Mouse (Mus musculus) testis, postnatal 14 days (tissue): ENCODE data around the gene Drd2.

Source experiments
- DNase-seq: peaks from one replicate; pipeline ENCODE4 v3.0.0; 2021; ENCODE audit warnings: low spot score

Drd2 gene

DNA sequence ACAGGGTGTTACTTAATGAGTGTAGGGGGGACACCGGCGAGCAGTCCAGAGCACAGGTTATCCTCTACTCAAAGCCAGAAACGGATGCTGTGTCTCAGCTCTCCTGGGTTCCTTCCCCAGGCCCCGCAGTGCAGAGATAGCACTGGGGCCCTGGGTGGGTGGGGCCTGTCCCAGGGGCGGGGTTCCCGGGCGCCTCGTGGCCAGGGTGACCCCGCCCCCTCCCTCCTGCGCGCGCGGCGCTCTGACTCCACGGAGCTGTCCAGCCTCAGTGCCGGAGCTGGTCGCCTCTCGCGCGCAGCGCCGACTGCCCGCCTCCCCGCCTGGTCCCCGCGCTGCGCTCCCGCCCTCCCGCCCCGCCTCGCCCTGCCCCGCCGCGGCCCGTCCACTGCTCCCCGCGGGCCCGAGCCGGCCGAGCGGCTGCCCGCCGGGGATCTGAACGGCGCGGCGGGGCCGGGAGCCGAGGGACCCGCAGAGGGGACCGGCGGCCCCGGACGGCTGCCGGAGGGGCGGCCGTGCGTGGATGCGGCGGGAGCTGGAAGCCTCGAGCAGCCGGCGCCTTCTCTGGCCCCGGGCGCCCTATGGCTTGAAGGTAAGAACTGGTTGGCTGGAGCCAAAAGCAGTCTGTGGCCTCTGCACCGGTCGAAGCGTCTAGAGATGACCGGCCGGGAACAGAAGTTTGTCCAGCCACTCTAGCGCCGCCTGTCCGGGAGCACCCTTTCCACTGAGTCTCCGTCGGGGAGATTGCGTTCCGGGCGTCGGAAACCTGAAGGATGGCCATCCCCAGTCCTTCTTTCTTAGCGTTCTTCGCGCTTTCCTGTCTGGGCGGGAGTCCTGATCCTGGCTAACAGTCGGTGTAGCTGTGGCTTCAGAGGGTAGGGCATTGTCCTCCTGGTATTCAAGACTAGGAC, at the start of gene Drd2:
Gene Drd2, plus strand, starts transcription at position 492 of the 908 bp plus-strand sequence.
- DNase-seq, result peak; percentile 68

DNA sequence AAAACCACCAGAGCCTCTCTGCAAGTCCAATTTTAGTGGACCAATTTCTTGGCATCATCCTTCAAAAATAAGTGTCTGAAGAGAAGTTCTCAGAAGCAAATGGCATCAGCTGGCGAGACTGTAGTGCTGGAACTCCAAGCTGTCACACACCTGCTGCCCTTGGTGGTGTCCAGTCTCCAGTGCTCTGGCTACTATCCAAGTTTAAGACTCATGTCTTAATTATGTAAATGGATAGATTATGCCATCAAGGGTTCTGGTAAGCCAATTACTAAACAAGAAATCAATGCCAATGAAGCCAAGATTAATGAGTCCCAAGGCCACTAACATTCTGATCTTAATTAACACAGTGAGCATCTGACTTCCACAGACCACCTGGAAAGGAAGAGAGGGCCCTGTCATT, 45.3 kb upstream of the Drd2 start:
- no peak for DNase-seq

DNA sequence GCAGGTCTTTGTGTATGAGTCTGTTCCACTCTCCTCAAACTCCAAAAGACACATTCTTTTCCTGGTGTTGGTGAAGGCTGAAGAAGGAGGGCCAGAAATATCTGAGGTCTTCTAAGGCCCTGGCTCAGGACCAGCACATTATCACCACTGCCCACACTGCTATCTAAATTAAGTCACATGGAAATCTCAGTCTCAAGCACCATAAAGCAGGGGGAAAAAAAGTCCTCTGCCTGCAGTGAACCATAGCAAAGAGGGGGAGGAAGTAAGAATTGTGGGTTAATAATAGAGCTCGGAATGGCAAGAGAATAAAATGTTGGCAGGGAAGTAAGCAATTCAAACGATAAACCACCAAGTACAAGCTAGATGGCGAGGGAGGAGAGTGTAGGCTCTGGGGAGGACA, 32.9 kb upstream of the Drd2 start:
- no peak for DNase-seq

DNA sequence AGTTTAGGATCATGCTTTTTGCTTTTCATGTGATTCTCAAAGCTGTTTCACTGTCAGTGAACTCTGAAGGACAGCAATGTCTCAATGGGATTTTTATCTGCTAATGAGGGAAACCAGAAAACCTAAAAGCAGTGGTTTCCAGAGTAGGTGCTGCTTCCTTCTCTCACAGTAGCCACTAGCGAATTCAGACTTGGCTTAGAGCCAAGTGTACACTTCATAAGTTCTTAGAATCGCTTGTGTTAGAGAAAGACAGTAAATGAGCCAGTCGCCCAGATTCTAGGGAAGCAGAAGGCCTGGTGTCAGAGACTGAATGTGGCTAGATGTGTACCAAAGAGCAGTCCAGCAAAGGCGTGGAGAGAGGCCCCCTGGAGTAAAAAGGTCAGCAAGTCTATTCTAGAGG, 29.6 kb upstream of the Drd2 start:
- DNase-seq, result no peak

DNA sequence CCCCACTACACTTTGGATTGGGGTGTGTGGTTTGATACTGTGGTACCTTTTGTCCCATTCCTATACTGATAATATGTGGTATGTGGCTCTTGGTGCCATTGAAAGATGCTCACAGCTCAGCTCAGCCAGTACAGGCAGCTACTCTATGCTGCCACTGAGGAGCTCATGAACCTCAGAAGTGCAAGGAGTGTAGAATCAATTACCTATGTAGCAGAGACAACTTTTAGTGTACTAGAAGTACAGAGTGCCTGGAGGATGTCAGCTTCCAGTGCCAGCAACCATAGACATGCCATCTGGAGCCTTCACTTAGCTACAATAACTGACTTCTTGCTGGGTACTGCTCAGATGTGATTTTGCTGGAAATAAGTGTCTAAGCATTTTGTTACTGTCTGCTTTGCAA, 21.8 kb upstream of the Drd2 start:
- no peak for DNase-seq

DNA sequence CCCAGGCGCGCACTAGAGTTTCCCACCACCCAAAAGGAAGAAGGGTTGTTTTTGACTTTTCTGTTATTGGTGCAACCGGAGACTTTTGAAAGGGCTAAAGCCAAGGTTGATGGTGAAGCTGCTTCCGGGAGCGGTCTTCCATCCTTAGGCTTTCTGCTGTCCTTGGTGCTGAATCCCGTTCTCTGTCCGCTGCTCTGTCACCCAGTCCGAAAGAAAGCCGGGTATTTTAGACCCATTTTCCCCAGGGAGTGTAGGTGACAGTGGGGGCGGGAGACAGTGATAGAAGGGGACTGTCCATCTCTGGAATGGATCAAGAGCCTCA, 578 bp downstream of the Drd2 start:
- DNase-seq, result peak; percentile 53

DNA sequence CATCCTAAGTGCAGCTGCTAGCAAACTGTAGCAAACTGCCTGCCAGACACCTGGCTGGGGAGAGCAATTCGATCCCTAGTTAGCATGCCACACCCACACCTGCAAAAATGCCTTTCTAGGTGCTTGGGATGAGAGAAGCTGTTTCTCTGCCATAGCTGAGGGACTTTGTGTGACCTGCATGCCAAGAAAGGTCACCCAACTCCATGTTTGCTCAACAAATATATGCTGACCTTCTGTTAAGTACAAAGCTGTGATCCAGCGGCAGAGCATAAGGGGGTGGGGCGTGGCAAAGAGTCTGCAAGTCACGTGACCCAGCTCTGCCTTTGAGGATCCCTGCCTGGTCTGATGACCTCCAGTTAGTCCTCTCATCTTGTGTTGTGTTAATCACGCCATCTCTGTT, 25.3 kb downstream of the Drd2 start:
- no peak for DNase-seq

DNA sequence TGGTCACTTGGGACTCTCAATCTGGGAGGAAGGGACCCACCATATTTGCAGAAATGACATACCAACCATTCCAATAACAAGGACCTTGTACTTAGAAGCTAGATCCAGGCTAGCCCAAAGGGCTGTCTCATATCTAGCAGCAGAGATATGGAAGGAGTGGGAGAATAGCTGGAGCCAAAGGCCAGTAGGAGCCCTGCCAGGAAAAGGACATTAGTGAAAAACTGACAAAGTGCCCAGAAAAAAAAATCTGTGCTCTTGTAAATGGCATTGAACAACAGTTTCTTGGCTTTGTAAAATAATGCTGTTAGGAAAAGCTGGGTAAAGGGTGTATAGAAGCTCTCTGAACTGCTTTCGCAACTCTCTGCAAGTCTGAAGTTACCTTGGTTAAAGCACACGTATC, 33.5 kb downstream of the Drd2 start:
- DNase-seq, result no peak

DNA sequence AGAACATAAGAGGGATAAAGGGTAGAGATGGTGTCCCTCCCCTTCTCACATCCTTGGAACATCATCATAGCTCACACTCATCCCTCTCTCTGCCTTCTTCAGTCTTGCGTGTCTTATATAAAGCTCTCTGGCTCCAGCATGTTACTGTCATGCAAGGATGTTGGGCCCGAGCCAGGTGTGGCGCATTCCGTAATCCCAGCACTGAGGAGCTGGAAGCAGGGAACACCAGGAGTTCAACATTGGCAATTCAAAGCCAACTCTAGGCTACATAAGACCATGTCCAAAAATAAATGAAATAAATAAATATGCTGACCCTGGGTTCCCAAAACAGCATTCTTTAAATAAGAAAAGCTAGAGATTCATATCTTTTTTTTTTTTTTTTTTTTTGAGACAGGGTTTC, 39.5 kb downstream of the Drd2 start:
- DNase-seq, result no peak

DNA sequence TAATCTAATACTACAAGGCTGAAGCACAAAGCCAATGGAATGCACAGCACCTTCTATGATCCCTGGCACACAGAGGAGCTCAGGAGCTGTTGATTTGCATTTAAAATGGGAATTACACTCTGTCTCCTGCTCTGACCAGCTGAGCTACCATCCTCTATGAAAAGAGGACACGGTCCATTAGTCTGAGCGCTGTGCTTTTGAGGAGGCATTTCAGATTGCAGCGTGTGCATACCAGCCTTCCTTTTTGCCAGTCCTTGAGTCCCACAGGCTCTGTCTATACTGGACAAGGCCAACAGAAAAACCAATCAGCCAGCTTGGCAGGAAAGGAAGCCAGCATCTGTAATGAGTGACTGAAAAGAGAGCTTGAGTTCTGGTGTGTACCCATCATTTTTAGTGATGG, 43.6 kb downstream of the Drd2 start:
- no peak for DNase-seq

DNA sequence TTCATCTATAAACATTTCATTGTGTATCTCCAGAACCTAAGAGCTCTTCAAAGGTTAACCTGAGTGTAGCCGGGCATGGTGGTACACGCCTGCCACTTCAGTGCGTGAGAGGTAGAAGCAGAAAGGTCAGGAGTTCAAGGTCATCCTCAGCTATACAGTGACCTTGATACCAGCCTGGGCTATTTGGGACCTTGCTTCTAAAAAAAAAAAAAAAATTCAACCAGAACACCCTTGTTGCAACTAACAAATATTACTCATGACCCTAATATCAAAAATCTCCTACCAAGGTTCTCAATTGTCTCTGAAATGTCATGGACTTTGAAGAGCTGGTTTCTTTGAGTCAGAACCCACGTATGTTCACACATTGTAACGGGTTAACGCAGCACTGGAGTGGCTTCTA, 44.4 kb downstream of the Drd2 start:
- DNase-seq, result no peak

DNA sequence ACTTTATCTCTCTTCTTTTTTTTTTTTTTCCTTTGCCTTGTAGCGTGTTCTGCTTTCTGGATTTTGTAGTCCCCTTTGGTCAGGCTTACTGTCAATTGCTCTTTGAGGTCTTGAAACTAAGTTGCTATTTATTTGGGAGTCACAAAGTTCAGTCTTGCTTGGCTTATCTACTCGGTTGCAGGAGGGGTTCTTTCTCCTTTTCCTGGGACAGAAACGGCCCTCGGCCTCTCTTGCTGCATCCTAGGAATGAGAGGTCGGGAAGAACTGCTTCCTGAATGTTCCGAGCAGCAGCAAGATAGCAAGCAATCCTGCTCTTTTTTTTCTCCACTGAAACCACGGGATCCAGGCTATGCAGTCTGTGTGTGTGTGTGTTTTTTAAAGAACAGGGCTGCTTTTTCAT, 44.9 kb downstream of the Drd2 start:
- DNase-seq, result peak; percentile 36

DNA sequence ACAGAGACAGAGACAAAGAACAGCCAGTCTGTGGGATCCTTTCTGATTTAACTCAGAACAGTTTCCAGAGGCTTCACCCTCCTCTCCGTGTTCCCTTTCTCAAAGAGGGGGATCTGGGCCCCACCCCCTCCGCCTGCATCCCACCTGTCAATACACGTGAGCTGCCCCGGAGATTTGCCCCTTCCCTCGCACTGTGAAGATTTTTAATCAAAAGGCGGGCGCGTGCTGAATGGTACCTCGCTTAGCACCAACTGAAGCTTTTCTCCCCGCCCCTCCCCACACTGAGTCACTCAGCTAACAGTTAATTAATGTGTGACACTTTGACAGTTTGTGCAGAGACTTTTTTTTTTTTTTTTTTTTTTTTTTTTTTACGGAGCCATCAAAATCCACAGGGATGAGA, 45.7 kb downstream of the Drd2 start:
- DNase-seq, result no peak

DNA sequence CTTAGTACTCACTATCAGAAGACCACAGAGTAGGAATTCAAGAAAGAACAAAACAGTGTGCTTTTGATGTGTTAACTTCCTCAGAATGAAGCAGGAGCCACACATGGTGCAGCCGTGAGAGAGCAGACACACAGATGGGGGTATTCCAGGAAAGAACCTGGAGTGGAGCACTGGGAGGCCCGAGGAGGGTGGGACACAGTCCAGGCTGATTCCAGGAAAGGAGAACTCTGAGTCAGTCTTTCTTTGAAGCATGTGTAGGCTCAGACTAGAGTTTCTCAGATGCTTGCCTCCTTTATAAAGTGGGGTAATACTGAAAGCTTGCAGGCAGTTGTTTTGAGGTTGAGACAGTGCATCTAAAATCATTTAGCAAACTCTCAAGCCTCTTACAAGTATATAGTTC, 51.8 kb downstream of the Drd2 start:
- no peak for DNase-seq

DNA sequence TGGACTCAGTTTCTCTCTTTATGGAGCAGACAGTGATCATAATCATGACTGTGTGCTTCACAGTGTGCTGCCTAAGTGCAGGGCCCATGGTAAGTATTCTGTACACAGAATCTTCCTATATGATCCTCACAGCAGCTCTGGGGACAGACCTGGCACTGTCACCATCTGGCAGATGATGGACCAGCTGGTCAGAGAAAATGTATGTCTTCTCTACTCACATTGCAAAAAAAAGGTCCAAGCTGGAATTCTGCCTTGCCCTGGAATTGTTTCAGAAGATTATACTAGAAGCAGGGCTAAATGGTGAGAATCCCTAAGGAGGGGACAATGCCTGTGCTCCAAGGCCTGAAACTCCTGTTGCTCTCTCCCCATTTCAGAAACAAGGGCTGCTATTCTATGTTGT, 55.6 kb downstream of the Drd2 start:
- DNase-seq, result no peak

DNA sequence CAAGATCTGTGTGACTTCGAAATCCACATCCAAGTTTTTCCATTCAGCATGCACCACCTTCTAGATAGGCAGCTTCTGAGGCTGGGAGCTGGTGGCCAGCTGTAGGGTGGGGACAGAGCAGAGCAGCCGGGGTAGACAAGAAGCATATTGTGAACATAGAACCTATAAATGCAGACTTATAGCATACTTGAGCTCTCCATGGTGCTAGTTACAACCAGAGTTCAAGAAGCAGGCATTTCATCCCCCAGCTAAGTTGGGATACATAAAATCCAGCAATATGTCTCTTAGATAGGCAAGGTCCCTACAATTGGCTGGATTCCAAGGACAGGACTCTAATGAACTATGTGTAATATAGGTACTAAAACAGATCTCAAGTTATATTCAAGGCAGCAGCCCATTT, 63.3 kb downstream of the Drd2 start:
- no peak for DNase-seq

DNA sequence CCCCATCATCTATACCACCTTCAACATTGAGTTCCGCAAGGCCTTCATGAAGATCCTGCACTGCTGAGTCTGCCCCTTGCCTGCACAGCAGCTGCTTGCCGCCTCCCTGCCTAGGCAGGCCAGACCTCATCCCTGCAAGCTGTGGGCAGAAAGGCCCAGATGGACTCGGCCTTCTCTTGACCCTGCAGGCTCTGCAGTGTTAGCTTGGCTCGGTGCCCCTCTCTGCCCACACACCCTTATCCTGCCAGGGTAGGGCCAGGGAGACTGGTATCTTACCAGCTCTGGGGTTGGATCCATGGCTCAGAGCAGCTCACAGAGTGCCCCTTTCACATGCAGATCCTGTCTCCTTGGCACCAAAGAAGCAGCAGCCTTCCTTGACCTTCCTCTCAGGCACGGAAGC, 66.6 kb downstream of the Drd2 start:
- DNase-seq, result no peak

DNA sequence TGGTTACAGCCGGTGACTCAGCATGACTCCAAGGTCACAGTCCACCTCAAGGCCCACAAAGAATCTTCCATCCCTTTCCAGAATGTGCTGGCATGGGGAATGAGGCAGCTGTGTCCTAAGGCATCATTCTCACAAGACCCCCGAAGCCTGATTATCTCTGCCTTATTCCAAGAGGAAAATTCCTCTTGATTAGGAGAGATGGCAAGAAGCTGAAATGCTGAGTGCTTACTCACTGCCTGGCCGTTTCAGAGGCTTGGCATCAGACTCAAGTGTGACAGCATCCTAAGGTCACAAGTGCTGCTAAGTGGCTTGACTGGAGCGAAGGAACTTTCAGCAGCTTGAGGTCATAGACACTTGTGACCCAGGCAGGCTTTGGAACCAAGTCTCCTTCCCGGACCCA, 70.2 kb downstream of the Drd2 start:
- no peak for DNase-seq

DNA sequence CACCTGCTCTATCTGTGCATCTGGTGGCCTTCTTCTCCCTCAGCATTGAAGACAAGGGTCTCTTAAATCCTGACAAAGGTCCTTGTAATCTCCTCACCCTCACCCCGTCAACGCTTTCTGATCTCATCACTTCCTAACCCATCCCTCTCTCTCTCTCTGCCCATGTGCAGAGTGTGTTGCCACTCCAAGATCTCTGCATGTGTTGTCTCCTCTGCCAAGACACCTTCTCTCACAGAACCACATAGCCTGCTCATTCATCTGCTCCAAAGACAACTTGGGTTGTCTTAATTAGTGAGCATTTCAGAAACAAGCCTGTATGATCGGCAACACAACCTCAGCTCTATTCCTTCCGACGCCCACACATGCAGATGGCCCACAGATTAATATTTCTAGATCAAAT, 83.4 kb downstream of the Drd2 start:
- no peak for DNase-seq

DNA sequence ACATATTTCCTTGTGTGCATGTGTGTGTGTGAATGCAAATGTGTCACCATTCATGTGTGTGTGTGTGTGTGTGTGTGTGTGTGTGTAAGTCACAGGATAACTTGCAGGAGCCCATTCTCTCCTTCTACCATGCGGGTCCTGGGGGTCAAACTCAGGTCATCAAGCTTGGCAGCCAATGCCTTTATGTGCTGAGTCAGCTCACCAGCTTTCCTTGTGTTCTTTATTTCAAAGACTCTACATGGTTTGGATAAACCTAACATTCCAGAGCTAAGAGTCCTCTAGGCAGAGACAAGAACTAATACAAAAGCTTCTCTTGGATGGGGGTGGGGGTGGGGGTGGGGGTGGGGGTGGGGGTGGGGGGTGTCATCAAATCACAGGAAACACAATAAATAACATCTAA, 85.2 kb downstream of the Drd2 start:
- DNase-seq, result no peak

DNA sequence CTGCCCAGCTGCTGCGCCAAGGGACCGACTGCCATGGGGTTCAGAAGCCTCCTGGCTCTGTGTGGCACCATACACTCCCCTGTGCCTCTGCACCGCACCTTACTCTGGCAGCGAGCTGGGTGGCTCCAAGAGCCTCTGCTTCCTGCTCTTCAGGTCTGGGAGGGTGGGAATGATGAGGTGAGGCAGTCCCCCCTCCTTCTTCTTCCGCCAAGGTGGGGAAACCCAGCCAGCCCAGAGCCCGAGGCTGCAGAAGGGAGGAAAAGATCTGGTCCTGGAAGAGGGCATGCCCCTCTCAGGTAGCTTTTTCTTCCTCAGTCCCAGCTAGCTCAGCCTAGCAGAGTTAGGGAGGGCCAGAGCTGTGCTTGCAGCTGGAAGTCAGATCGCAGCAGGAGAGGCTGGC, 86.5 kb downstream of the Drd2 start, which contains the start of gene Ankk1:
Gene Ankk1, minus strand, starts transcription at position 101 of the 400 bp plus-strand sequence.
- DNase-seq, result no peak

DNA sequence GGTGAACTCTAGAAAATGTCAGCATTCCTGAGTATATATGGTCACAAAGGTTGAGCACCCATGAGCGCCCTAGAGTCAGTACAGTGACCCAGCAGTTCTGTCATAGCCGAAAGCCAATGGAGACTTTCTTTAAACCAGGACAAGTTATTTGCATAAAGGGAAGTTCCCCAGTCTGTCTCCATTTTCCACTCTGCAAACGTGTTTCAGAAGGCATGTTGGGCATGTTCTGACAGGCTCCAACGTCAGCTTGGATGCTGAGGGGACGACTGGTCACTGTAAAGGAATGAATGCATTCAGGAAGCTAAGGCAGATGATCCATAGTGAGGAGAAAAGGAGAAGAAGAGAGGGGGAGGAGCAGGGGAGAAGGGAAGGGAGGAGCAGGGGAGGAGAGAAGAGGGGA, 87.1 kb downstream of the Drd2 start:
- no peak for DNase-seq

DNA sequence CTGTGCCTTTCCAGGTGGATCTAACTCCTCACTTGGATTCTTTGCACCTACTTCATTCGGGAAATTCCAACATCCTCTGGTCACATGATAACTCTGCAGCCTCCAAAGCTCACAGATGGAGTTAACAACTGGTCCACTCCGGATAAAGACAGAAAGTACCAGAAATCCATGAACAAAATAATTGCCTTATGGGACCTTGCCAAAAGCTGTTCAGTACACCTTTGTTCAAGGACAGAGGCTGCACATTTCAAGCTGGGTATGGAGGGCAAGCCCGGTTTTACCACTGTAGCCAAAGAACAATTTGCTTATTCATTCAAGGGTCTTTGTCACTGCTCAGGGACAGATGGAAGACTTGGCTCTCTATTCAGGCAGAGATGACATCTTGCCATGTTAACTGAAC, 102.2 kb downstream of the Drd2 start:
- DNase-seq, result no peak

DNA sequence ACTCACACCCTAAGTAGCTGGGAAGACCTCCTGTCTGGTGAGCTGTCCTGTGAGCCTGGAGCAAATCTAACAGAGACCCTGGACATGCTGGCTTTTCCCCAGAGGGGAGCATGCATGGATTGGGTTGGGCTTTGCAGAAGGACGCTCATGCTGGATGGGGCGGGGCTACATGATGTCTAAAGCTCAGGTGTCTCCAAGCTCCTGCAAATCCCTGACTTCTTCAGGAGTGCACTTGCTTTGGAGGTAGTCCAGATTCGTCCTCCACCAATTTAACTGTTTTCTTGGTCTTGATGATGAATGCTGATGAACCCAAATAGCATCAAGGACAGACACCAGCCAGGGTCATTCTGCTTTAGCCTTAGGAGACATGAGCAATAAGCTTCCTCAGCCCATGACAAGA, 110.1 kb downstream of the Drd2 start:
- no peak for DNase-seq
